Mouse (Mus musculus) right cerebral cortex, postnatal 10 days (tissue): Measurements from ENCODE around the gene Ctnnd2.
"Not testable (repeated sequence)": the region's sequence is repeated elsewhere in the genome, so short reads cannot be mapped to it uniquely, and the experiment has no call there.

Experiments
- DNase-seq, 2 experiments: peaks; one replicate each; pipeline ENCODE4 v3.0.0; 2021; ENCODE audit warnings: low spot score in 2 of 2

Gene Ctnnd2

GRCm38 (mm10) chr15:30172391-30173281 is at the start of gene Ctnnd2:
Gene Ctnnd2 (plus strand): TSS chr15:30172593.
- peak; percentile 92 to 93 for DNase-seq

GRCm38 (mm10) chr15:30130705-30131104 is 41.7 kb upstream of the Ctnnd2 start:
- DNase-seq = no peak

- DNase-seq = not testable (repeated sequence)
Measured at GRCm38 (mm10) chr15:30139626-30140025, 32.8 kb upstream of the Ctnnd2 start.

- no peak for DNase-seq
Measured at GRCm38 (mm10) chr15:30145413-30145812, 27.0 kb upstream of the Ctnnd2 start.

GRCm38 (mm10) chr15:30152176-30152575 is 20.2 kb upstream of the Ctnnd2 start:
- DNase-seq = no peak

- DNase-seq = no peak
Measured at GRCm38 (mm10) chr15:30157975-30158374, 14.4 kb upstream of the Ctnnd2 start.

GRCm38 (mm10) chr15:30170031-30170430 is 2.4 kb upstream of the Ctnnd2 start:
- peak; percentile 41 to 51 for DNase-seq

- DNase-seq = no peak
Measured at GRCm38 (mm10) chr15:30171493-30172195, 749 bp upstream of the Ctnnd2 start.

- peak; percentile 43 to 57 for DNase-seq
Measured at GRCm38 (mm10) chr15:30173370-30173941, 1.1 kb downstream of the Ctnnd2 start.

GRCm38 (mm10) chr15:30174321-30174720 is 1.9 kb downstream of the Ctnnd2 start:
- DNase-seq = no peak

- no peak for DNase-seq
Measured at GRCm38 (mm10) chr15:30184020-30184419, 11.6 kb downstream of the Ctnnd2 start.

- no peak for DNase-seq
Measured at GRCm38 (mm10) chr15:30190872-30191271, 18.5 kb downstream of the Ctnnd2 start.

GRCm38 (mm10) chr15:30191931-30192668 is 19.7 kb downstream of the Ctnnd2 start:
- peak; percentile 80 to 88 for DNase-seq

GRCm38 (mm10) chr15:30198429-30198828 is 26.0 kb downstream of the Ctnnd2 start:
- DNase-seq = no peak

GRCm38 (mm10) chr15:30199785-30200184 is 27.4 kb downstream of the Ctnnd2 start:
- DNase-seq = no peak

GRCm38 (mm10) chr15:30201211-30201610 is 28.8 kb downstream of the Ctnnd2 start:
- no peak for DNase-seq

- no peak for DNase-seq
Measured at GRCm38 (mm10) chr15:30201617-30202016, 29.2 kb downstream of the Ctnnd2 start.

- no peak for DNase-seq
Measured at GRCm38 (mm10) chr15:30212746-30213145, 40.4 kb downstream of the Ctnnd2 start.

- DNase-seq = no peak
Measured at GRCm38 (mm10) chr15:30215871-30216270, 43.5 kb downstream of the Ctnnd2 start.

- no peak for DNase-seq
Measured at GRCm38 (mm10) chr15:30229112-30229511, 56.7 kb downstream of the Ctnnd2 start.

GRCm38 (mm10) chr15:30235210-30236034 is 63.0 kb downstream of the Ctnnd2 start:
- no peak for DNase-seq
